Mouse (Mus musculus) midbrain, embryonic 16.5 days (tissue): Measurements from ENCODE around the gene Pax5. TPM values are rescaled to one million over a fixed set of nuclear protein-coding genes. Genes with fewer than 3 reads are reported as not detected.

ENCODE experiments used
- ATAC-seq: fragments of 200-750 bp; cut with Nextera tagmentation; 2 replicates; pipeline ENCODE4 v1.8.0; 2017; ENCODE audit warnings: moderate TSS enrichment
- H3K27ac ChIP-seq: fragments of 300-500 bp; sonication (generic); 2 replicates; pipeline ENCODE4 v1.5.1; 2014; ENCODE audit warnings: mild to moderate bottlenecking, low read length, mixed read lengths
- H3K27me3 ChIP-seq: fragments of 300-500 bp; sonication (generic); 2 replicates; pipeline ENCODE4 v1.6.1; 2014; ENCODE audit warnings: low read depth, low read length, mixed read lengths; ENCODE audit not compliant: control insufficient read depth, insufficient read depth
- H3K36me3 ChIP-seq: fragments of 300-500 bp; sonication (generic); 2 replicates; pipeline ENCODE4 v1.6.1; 2014; ENCODE audit warnings: mild to moderate bottlenecking, low read length, moderate library complexity, mixed read lengths; ENCODE audit not compliant: control insufficient read depth, insufficient read depth
- H3K4me1 ChIP-seq: fragments of 300-500 bp; sonication (generic); 2 replicates; pipeline ENCODE4 v1.6.1; 2014; ENCODE audit warnings: mild to moderate bottlenecking, low read length, mixed read lengths; ENCODE audit not compliant: control insufficient read depth, insufficient read depth
- H3K4me2 ChIP-seq: fragments of 300-500 bp; sonication (generic); 2 replicates; pipeline ENCODE4 v1.6.1; 2014; ENCODE audit warnings: mild to moderate bottlenecking, low read length, mixed read lengths
- H3K4me3 ChIP-seq: fragments of 300-500 bp; sonication (generic); 2 replicates; pipeline ENCODE4 v1.5.1; 2014; ENCODE audit warnings: low read depth, mild to moderate bottlenecking, low read length, moderate library complexity, mixed read lengths
- H3K9ac ChIP-seq: fragments of 300-500 bp; sonication (generic); 2 replicates; pipeline ENCODE4 v1.6.1; 2014; ENCODE audit warnings: low read depth, low read length, mixed read lengths
- H3K9me3 ChIP-seq: fragments of 300-500 bp; sonication (generic); replicated peaks from 2 replicates; pipeline ENCODE4 v1.6.1; 2014; ENCODE audit warnings: mild to moderate bottlenecking, low read length, mixed read lengths; ENCODE audit not compliant: control insufficient read depth, poor library complexity, severe bottlenecking
- WGBS: fragments of 180-500 bp; shearing (Covaris S2); extraction: QIAGEN DNeasy Blood & Tissue Kit; methylation state at CpG from one replicate; pipeline ENCODE4 v1.1.7; 2014; 5-methylcytosine and 5-hydroxymethylcytosine counted together
- polyA plus RNA-seq: library from polyadenylated mRNA; unstranded; fragments of >200 nt; fragmentation: Nextera tagmentation; extraction: Ambion mirVana; gene quantifications from 2 replicates; pipeline ENCODE4 v1.2.1, GENCODE M21; 2015

The Pax5 gene
- polyA plus RNA-seq, 1 experiment from 2014 or later = 3.6 TPM

DNA sequence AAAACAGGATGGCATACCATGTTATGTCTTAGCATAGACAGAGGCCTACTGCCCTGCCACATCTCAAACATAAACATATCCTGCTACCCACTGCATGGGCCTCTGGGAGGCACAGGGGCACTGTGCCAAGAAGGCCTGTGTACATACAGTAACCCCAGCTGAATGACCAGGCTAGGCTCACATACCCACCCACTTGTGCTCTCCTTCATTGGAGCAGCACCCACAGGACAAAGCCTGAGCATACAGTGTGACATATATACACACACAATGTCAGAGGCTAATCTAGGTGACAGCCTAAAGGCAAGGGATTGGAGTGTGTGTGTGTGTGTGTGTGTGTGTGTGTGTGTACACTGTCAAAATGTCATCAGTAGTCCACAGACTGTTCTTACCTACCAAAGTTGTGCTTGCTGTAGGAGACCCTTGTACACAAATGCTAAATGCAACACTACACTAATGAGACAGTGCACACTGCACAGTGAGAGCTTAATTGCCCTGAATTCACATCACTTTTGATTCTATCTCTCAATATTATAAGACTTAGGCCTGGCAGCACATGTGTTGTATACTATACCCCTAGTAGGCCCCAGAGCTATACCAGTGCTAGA lies 1.1 kb downstream of the Pax5 start:
- Histone ChIP-seq H3K4me1 (peaks cover 3% of the 10 kb centered on the region; the same call in 1 of the 2 replicates), H3K4me3 (no peak overlapping the region), H3K27ac (no peak overlapping the region), H3K9ac (no peak overlapping the region), H3K27me3 (peaks cover 70% of the 10 kb centered on the region), H3K36me3 (no peaks in the 10 kb centered on the region), H3K9me3 (no peaks in the 10 kb centered on the region), H3K4me2 (no peak overlapping the region)
- ATAC-seq = no peak

- Histone ChIP-seq H3K4me3 (no peak overlapping the region), H3K27me3 (peaks cover 68% of the 10 kb centered on the region), H3K4me1 (peaks cover 7% of the 10 kb centered on the region; the same call in 1 of the 2 replicates), H3K9me3 (no peaks in the 10 kb centered on the region), H3K36me3 (no peaks in the 10 kb centered on the region), H3K27ac (no peak overlapping the region), H3K4me2 (no peak overlapping the region), H3K9ac (no peak overlapping the region)
- ATAC-seq = no peak
- WGBS = 46% methylated on average over 8 of the region's 8 CpGs
These were observed 2.0 kb downstream of the Pax5 start for GRCm38 (mm10) chr4:44708311-44708710.

DNA sequence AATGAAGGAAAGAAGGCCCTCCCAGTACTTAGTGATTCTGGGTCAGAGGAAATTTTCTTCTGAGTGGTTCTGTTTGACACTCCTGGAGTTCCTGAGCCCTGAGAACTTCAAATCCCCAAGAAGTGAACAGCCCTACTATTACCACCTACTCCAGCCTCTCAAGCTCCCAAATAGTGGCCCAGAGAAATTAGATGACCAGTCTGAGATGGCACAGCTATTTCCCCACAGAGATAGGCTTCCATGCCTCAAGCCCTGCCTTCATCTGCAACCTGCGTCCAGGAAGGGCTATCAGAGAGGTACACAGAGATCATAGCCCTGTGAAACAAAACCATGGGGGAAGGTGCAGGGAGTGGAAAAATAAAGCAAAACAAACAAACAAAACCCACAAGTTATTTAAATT lies 3.4 kb downstream of the Pax5 start:
- H3K36me3 ChIP-seq = no peaks in the 10 kb centered on the region
- H3K27me3 ChIP-seq = peaks cover 68% of the 10 kb centered on the region
- no peak overlapping the region for H3K4me3 ChIP-seq
- H3K27ac ChIP-seq = no peak overlapping the region
- H3K9ac ChIP-seq = no peak overlapping the region
- H3K9me3 ChIP-seq = no peaks in the 10 kb centered on the region
- H3K4me2 ChIP-seq = no peak overlapping the region
- no peak for ATAC-seq
- H3K4me1 ChIP-seq = peaks cover 10% of the 10 kb centered on the region; the same call in 1 of the 2 replicates
- WGBS = 42% methylated on average over 1 of the region's 1 CpGs

GRCm38 (mm10) chr4:44705967-44706366 lies 4.3 kb downstream of the Pax5 start:
- no peaks in the 10 kb centered on the region for H3K36me3 ChIP-seq
- H3K27ac ChIP-seq = no peak overlapping the region
- no peak overlapping the region for H3K9ac ChIP-seq
- no peak overlapping the region for H3K4me2 ChIP-seq
- no peaks in the 10 kb centered on the region for H3K9me3 ChIP-seq
- WGBS = 11% methylated on average over 7 of the region's 7 CpGs
- H3K4me3 ChIP-seq = no peak overlapping the region
- ATAC-seq = no peak
- H3K4me1 ChIP-seq = peaks cover 10% of the 10 kb centered on the region; the same call in 1 of the 2 replicates
- H3K27me3 ChIP-seq = peaks cover 68% of the 10 kb centered on the region

DNA sequence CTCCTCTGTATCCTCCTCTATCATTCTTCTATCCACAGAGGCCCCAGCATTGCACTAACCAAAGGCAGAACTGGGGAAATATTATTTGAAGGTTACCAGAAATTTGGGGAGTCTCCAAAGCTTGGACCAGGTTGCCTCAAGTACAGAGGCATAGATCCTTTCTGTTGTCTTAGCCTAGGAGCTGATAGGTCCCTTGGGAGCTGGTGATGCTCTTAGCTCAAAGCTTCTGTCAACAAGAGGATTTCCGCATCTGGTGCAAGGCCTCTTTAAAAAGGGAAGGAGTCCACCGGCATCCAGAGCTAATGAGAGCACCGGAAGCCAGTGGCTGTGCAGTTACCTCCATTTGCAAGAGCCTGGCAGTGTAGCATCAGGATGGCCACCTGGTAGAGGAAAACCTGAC lies 5.1 kb downstream of the Pax5 start:
- ATAC-seq = no peak
- Histone ChIP-seq H3K4me1 (peaks cover 10% of the 10 kb centered on the region; the same call in 1 of the 2 replicates), H3K4me2 (peak overlapping the region; percentile 57; the same call in 1 of the 2 replicates), H3K9me3 (no peaks in the 10 kb centered on the region), H3K36me3 (no peaks in the 10 kb centered on the region), H3K4me3 (no peak overlapping the region), H3K27me3 (peaks cover 72% of the 10 kb centered on the region), H3K9ac (no peak overlapping the region), H3K27ac (no peak overlapping the region)
- 9% methylated on average over 3 of the region's 3 CpGs for WGBS

GRCm38 (mm10) chr4:44704369-44704745 lies 5.9 kb downstream of the Pax5 start:
- peak overlapping the region; percentile 45; the same call in 1 of the 2 replicates for H3K27ac ChIP-seq

DNA sequence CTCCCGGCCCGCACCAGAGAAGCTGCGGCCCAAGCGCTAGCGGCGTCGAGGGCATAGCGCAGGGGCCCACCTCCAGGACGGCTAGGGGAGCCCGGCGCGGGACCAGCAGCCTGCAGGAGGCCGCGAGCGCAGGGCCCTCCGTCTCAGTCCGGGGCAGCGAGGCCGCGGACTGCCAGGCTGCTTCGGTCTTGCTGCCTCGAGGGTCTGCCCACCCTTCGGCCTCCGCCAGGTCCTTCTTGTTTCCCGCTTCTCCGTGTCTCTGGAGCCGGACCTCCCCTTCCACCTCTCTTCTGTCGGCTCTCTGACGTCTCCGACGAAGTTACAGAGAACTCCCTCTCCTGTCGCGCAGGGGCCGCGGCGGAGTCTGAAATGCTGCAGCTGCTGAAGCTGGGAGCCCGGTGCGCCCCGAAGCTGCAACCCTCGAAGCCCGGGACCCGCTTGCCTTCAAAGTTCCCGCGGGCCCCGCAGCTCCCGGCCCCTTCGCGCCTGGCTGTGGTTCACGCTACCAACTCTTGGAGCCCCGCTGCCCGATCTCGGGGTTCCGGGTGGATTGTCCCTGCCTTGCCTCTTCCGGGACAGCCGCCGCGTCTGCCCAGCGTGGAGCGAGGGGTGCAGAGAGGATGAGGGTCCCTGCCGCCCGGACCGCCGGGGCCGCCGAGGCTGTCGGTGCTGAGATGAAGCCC lies 6.5 kb downstream of the Pax5 start:
- H3K9ac ChIP-seq = peak overlapping the region; percentile 38
- H3K36me3 ChIP-seq = no peaks in the 10 kb centered on the region
- H3K4me1 ChIP-seq = peaks cover 10% of the 10 kb centered on the region; the same call in 1 of the 2 replicates
- peak overlapping the region; percentile 57 for H3K4me2 ChIP-seq
- under 1% methylated on average over 64 of the region's 66 CpGs for WGBS
- H3K27me3 ChIP-seq = peaks cover 70% of the 10 kb centered on the region
- peak overlapping the region; percentile 45; the same call in 1 of the 2 replicates for H3K27ac ChIP-seq
- no peak for ATAC-seq
- peak overlapping the region; percentile 41 for H3K4me3 ChIP-seq
- H3K9me3 ChIP-seq = no peaks in the 10 kb centered on the region

More at GRCm38 (mm10) chr4:44704369-44704745, 5.9 kb downstream of the Pax5 start:
- ATAC-seq = peak; percentile 95
- Histone ChIP-seq H3K36me3 (no peaks in the 10 kb centered on the region), H3K9me3 (no peaks in the 10 kb centered on the region), H3K27me3 (peaks cover 73% of the 10 kb centered on the region), H3K4me1 (peaks cover 10% of the 10 kb centered on the region; the same call in 1 of the 2 replicates), H3K4me3 (peak overlapping the region; percentile 41), H3K4me2 (peak overlapping the region; percentile 57), H3K9ac (peak overlapping the region; percentile 38)
- 0% methylated on average over 33 of the region's 38 CpGs for WGBS

- H3K4me2 ChIP-seq = peak overlapping the region; percentile 57
- peak overlapping the region; percentile 38; the same call in 1 of the 2 replicates for H3K9ac ChIP-seq
- no peaks in the 10 kb centered on the region for H3K9me3 ChIP-seq
- no peak overlapping the region for H3K27ac ChIP-seq
- H3K4me1 ChIP-seq = peaks cover 10% of the 10 kb centered on the region; the same call in 1 of the 2 replicates
- peaks cover 69% of the 10 kb centered on the region for H3K27me3 ChIP-seq
- ATAC-seq = no peak
- under 1% methylated on average over 55 of the region's 58 CpGs for WGBS
- H3K4me3 ChIP-seq = peak overlapping the region; percentile 41
- no peaks in the 10 kb centered on the region for H3K36me3 ChIP-seq
These were observed 7.2 kb downstream of the Pax5 start for GRCm38 (mm10) chr4:44702891-44703685.
